Mouse (Mus musculus) cortical plate, adult 2 months (tissue): ENCODE measurements at regions not wholly inside any gene's neighbourhood (a gene's known extent, or its start where the extent isn't known, plus 50 kb on each side); places are given as distances from the start of the nearest gene placed in this dataset.

Source experiments
- H3K27ac ChIP-seq: fragments of 200-500 bp; 2 replicates; pipeline ENCODE4 v1.5.1; 2012; ENCODE audit warnings: low read length, control low read depth, inconsistent platforms; ENCODE audit not compliant: insufficient read depth
- H3K4me1 ChIP-seq: fragments of 200-500 bp; 2 replicates; pipeline ENCODE4 v1.6.1; 2011; ENCODE audit warnings: low read length; ENCODE audit not compliant: control insufficient read depth, insufficient read depth
- H3K4me3 ChIP-seq: fragments of 200-500 bp; 2 replicates; pipeline ENCODE4 v1.5.1; 2011; ENCODE audit warnings: mild to moderate bottlenecking, low read length, control low read depth; ENCODE audit not compliant: insufficient read depth
- CTCF ChIP-seq: fragments of 200-500 bp; IDR thresholded peaks from 2 replicates; pipeline ENCODE4 v1.5.1; 2011; ENCODE audit warnings: mild to moderate bottlenecking, control low read depth, low read length; ENCODE audit not compliant: insufficient read depth; ENCODE audit errors: extremely low read depth
- POLR2A ChIP-seq: fragments of 200-500 bp; IDR thresholded peaks from 2 replicates; pipeline ENCODE4 v1.6.1; 2011; ENCODE audit warnings: mild to moderate bottlenecking, low read length, control low read depth; ENCODE audit not compliant: insufficient read depth; ENCODE audit errors: extremely low read depth

- Histone ChIP-seq H3K4me1 (no peaks in the 10 kb centered on the region), H3K4me3 (no peak overlapping the region), H3K27ac (no peak overlapping the region)
- TF ChIP-seq POLR2A (no peak), CTCF (peak; percentile 44)
Measured at GRCm38 (mm10) chr13:70963384-70963783, 121.8 kb upstream of the Adamts16 start.

DNA sequence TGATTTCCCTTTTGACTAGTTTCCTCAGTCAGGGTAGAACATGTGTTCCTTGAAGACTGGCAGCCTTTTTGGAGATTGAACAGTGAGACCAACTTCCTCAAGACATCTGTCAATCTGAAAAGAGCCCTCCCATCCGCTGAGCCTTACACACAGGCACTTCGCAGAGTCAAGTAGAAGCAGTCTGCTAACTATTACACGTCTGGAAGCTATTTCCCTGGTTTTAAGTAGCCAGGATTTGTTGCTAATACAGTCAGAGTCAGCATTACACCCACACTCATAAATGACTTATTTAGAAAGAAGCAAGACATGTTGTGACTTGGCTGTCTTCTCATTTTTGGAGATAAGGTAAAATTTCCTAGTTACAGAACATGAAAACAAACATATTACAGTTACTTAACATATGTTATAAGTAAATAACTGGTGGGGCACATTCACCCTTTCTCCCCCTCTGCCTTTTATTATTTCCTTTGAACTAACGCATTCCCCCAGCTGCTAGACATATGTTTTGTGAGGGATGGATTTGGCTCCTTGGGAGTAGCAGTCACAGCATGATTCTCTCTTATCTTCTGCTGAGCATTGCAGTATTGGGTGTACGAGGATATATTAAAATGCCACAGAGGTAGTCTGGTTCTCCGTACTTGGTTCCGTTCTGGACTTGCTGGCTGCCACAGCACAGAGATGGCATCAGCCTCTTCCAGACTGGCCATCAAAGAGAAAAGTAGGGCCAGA lies 92.9 kb upstream of the Adamts16 start:
- H3K4me1 ChIP-seq: no peaks in the 10 kb centered on the region
- TF ChIP-seq POLR2A (no peak), CTCF (no peak)
- no peak overlapping the region for H3K4me3 ChIP-seq
- H3K27ac ChIP-seq: no peak overlapping the region

DNA sequence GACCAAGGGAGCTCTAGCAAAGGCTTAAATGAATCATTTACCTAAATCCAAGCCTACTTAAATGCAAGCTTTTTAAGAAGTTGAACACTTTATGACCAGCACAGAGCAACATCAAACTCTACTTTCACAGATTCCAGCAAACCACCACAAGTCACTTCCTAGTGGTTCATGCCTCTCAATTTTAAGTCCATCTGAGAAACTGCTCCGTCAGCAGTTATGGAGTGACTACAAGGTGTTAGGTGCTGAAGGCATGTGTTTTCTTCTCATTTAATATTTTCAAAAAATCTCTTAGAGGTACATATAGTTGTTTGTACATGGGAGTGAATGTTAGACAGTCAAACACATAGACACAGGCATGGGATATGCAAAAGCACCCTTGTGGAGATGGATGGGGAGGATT lies 72.2 kb upstream of the Adamts16 start:
- H3K4me1 ChIP-seq: no peaks in the 10 kb centered on the region
- H3K4me3 ChIP-seq: no peak overlapping the region
- no peak overlapping the region for H3K27ac ChIP-seq
- TF ChIP-seq POLR2A (no peak), CTCF (no peak)

GRCm38 (mm10) chr13:70910934-70911333 lies 69.3 kb upstream of the Adamts16 start:
- Histone ChIP-seq H3K27ac (no peak overlapping the region), H3K4me1 (no peaks in the 10 kb centered on the region), H3K4me3 (no peak overlapping the region)
- no peak for TF ChIP-seq CTCF
- TF ChIP-seq POLR2A: no peak

GRCm38 (mm10) chr13:70904834-70905233 lies 63.2 kb upstream of the Adamts16 start:
- no peak overlapping the region for H3K27ac ChIP-seq
- no peak overlapping the region for H3K4me3 ChIP-seq
- TF ChIP-seq CTCF (no peak), POLR2A (no peak)
- no peaks in the 10 kb centered on the region for H3K4me1 ChIP-seq

- no peaks in the 10 kb centered on the region for H3K4me1 ChIP-seq
- no peak for TF ChIP-seq CTCF
- no peak overlapping the region for H3K4me3 ChIP-seq
- H3K27ac ChIP-seq: no peak overlapping the region
Measured at GRCm38 (mm10) chr13:70903831-70904230, 62.2 kb upstream of the Adamts16 start.

DNA sequence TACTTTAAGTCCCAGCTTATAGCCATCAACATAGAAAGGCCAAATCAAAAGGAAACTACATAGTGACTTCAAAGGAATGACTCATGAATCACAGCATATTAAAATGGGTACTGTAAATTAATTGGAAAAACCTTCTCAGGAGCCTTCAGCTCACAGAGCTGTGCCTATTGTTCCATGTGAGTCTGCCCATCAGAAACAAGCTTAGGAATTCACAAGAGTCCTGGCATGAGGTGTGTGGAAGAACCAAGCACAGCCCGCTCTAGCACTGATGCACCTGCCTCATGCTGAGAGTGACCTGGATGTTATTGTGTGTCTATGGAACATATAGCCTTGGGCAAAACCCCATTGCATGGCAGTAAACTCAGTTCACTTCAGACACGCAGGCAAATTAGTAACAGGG lies 61.5 kb upstream of the Adamts16 start:
- no peak for TF ChIP-seq POLR2A
- no peak for TF ChIP-seq CTCF
- Histone ChIP-seq H3K4me3 (no peak overlapping the region), H3K27ac (no peak overlapping the region), H3K4me1 (no peaks in the 10 kb centered on the region)

DNA sequence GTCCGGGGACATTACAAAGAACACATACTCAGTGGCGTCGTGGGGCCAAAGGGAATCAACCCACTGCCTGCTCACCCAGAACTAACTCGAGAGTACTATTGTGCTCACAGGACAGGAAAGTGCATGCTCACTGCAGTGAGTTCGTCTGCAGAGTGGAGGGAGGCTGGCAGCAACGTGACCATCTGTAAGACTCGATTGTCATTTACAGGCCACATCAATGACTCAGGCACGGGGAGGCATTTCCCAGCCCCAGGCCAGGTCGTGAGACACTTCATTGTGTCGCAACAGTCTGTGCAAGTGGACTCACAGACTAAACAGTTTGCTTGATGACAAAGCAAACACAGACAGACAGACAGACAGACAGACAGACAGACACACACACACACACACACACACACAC lies 61.1 kb upstream of the Adamts16 start:
- Histone ChIP-seq H3K27ac (no peak overlapping the region), H3K4me1 (no peaks in the 10 kb centered on the region), H3K4me3 (no peak overlapping the region)
- TF ChIP-seq POLR2A: no peak
- TF ChIP-seq CTCF: no peak

DNA sequence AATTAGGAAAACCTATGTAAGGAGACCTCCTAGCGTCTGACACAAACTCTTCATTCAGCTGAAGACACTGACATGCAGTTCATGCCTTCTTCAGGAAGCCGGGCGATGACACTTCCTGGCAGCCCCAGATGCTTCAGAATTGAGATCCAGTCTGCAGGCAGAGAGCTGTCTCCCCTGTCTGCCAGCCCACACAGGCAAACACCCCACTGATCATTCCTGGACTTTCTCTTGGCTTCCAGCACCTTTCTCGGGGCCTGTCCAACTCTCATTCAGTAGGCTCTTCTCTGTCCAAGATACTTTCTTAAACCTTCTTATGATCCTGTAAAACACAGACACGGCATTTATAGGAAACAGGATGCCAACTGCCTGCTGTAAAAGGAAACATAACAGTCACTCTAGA lies 50.0 kb upstream of the Adamts16 start:
- TF ChIP-seq CTCF: no peak
- no peak for TF ChIP-seq POLR2A
- no peaks in the 10 kb centered on the region for H3K4me1 ChIP-seq
- no peak overlapping the region for H3K4me3 ChIP-seq
- H3K27ac ChIP-seq: no peak overlapping the region
